In genomic region chr5:131727909-131728308, GRCm38 (mm10) we compare ENCODE assay signal across 27 mouse cellular contexts.
DNase-seq lines count a peak whose midpoint lies in the region; ATAC-seq lines count a peak whose summit lies in the region.
"Had no signal": no experiment of that assay in that cellular context is flagged by ENCODE, and none has a peak within 500 bp of the region (broad histone marks: within the 10 kb centered on the region; RNA-seq: fewer than 3 reads in every experiment).

No protein-coding gene starts in this region.

- no peaks in the 10 kb centered on the region for H3K36me3 ChIP-seq in heart, embryonic 12.5 days
- no peaks in the 10 kb centered on the region for H3K36me3 ChIP-seq in hindbrain, embryonic 14.5 days (replicated peaks; ENCODE audit: control insufficient read depth, insufficient read depth)
- no peaks in the 10 kb centered on the region for H3K36me3 ChIP-seq in hindbrain, embryonic 11.5 days (ENCODE audit: control insufficient read depth, insufficient read depth, low read length)
- H3K36me3 ChIP-seq in intestine, embryonic 16.5 days (ENCODE audit: control insufficient read depth, insufficient read depth, low read length) = no peaks in the 10 kb centered on the region
- H3K36me3 ChIP-seq: embryonic facial prominence, embryonic 13.5 days; forebrain, embryonic 10.5 days; forebrain, embryonic 15.5 days; hindbrain, embryonic 12.5 days; limb, embryonic 10.5 days; limb, embryonic 15.5 days; liver, embryonic 13.5 days had no signal

- H3K9me3 ChIP-seq in heart, embryonic 12.5 days (replicated peaks) = no peaks in the 10 kb centered on the region
- no peaks in the 10 kb centered on the region for H3K9me3 ChIP-seq in hindbrain, embryonic 14.5 days (ENCODE audit: control insufficient read depth, low read length)
- no peaks in the 10 kb centered on the region for H3K9me3 ChIP-seq in hindbrain, embryonic 11.5 days (ENCODE audit: control insufficient read depth, low read length)
- no peaks in the 10 kb centered on the region for H3K9me3 ChIP-seq in intestine, embryonic 16.5 days (ENCODE audit: control insufficient read depth, low read length)
- H3K9me3 ChIP-seq: embryonic facial prominence, embryonic 13.5 days; forebrain, embryonic 10.5 days; forebrain, embryonic 15.5 days; hindbrain, embryonic 12.5 days; limb, embryonic 10.5 days; limb, embryonic 15.5 days; liver, embryonic 13.5 days had no signal

- WGBS in heart, embryonic 12.5 days = 67% methylated on average over 4 of the region's 4 CpGs
- WGBS in hindbrain, embryonic 14.5 days = 92% methylated on average over 4 of the region's 4 CpGs
- 91% methylated on average over 4 of the region's 4 CpGs for WGBS in hindbrain, embryonic 11.5 days
- 65% methylated on average over 4 of the region's 4 CpGs for WGBS in intestine, embryonic 16.5 days

- no peaks in the 10 kb centered on the region for H3K27me3 ChIP-seq in heart, embryonic 12.5 days (replicated peaks)
- no peaks in the 10 kb centered on the region for H3K27me3 ChIP-seq in hindbrain, embryonic 14.5 days (ENCODE audit: control insufficient read depth, insufficient read depth, low read length)
- H3K27me3 ChIP-seq in hindbrain, embryonic 11.5 days (ENCODE audit: control insufficient read depth, insufficient read depth, low read length) = no peaks in the 10 kb centered on the region
- no peaks in the 10 kb centered on the region for H3K27me3 ChIP-seq in intestine, embryonic 16.5 days (replicated peaks; ENCODE audit: control insufficient read depth, insufficient read depth, low read length)
- H3K27me3 ChIP-seq: embryonic facial prominence, embryonic 13.5 days; forebrain, embryonic 15.5 days; hindbrain, embryonic 12.5 days; liver, embryonic 13.5 days; Patski had no signal

- DNase-seq in adrenal gland, postnatal 36 days = peak; percentile 20 to 33
- no peak for DNase-seq in adrenal gland, postnatal 14 days
- peak; percentile 20 to 34 for DNase-seq in heart, adult 9 months (ENCODE audit: low spot score in 2 of 2)
- DNase-seq in hindbrain, embryonic 14.5 days (ENCODE audit: low spot score) = no peak
- DNase-seq in hindbrain, embryonic 11.5 days (ENCODE audit: low spot score) = no peak
- no peak for DNase-seq in cerebellum, adult 9-10 months
- DNase-seq: cerebellum, adult 11 months; cerebellum, adult 9-11 months; kidney, adult 9 months; kidney, postnatal 10 days; layer of hippocampus, postnatal 36 days; liver, embryonic 13.5 days; lung, adult 18-20 months; lung, postnatal 4 days; thymus, postnatal 4 days had no signal

- H3K4me1 ChIP-seq in heart, embryonic 12.5 days (replicated peaks) = peaks cover 25% of the 10 kb centered on the region
- H3K4me1 ChIP-seq in hindbrain, embryonic 14.5 days (replicated peaks; ENCODE audit: control insufficient read depth, insufficient read depth, low read length) = peaks cover 3% of the 10 kb centered on the region; the same call in 1 of the 2 replicates
- H3K4me1 ChIP-seq in hindbrain, embryonic 11.5 days (replicated peaks; ENCODE audit: control insufficient read depth, insufficient read depth, low read length) = no peaks in the 10 kb centered on the region
- peaks cover 12% of the 10 kb centered on the region; the same call in 1 of the 2 replicates for H3K4me1 ChIP-seq in intestine, embryonic 16.5 days (ENCODE audit: control insufficient read depth, insufficient read depth, low read length)

- H3K4me3 ChIP-seq in heart, embryonic 12.5 days = no peak overlapping the region
- H3K4me3 ChIP-seq in hindbrain, embryonic 14.5 days (replicated peaks; ENCODE audit: low read length) = no peak overlapping the region
- no peak overlapping the region for H3K4me3 ChIP-seq in hindbrain, embryonic 11.5 days (ENCODE audit: low read depth, low read length)
- no peak overlapping the region for H3K4me3 ChIP-seq in intestine, embryonic 16.5 days (ENCODE audit: low read length)
- H3K4me3 ChIP-seq: embryonic facial prominence, embryonic 13.5 days; forebrain, embryonic 10.5 days; forebrain, embryonic 15.5 days; hindbrain, embryonic 12.5 days; limb, embryonic 10.5 days; limb, embryonic 15.5 days; liver, embryonic 13.5 days; megakaryocyte, embryonic 14.5 days had no signal

- H3K4me2 ChIP-seq in heart, embryonic 12.5 days = no peak overlapping the region
- H3K4me2 ChIP-seq in hindbrain, embryonic 14.5 days (replicated peaks) = no peak overlapping the region
- no peak overlapping the region for H3K4me2 ChIP-seq in hindbrain, embryonic 11.5 days (replicated peaks; ENCODE audit: low read depth, low read length)
- no peak overlapping the region for H3K4me2 ChIP-seq in intestine, embryonic 16.5 days (ENCODE audit: low read depth, low read length)
- H3K4me2 ChIP-seq: embryonic facial prominence, embryonic 13.5 days; forebrain, embryonic 15.5 days; hindbrain, embryonic 12.5 days; limb, embryonic 15.5 days; liver, embryonic 13.5 days had no signal

- no peak overlapping the region for H3K9ac ChIP-seq in heart, embryonic 12.5 days
- no peak overlapping the region for H3K9ac ChIP-seq in hindbrain, embryonic 14.5 days
- no peak overlapping the region for H3K9ac ChIP-seq in hindbrain, embryonic 11.5 days (ENCODE audit: low read depth, low read length)
- no peak overlapping the region for H3K9ac ChIP-seq in intestine, embryonic 16.5 days (ENCODE audit: low read depth, low read length)
- H3K9ac ChIP-seq: embryonic facial prominence, embryonic 13.5 days; forebrain, embryonic 15.5 days; hindbrain, embryonic 12.5 days; limb, embryonic 15.5 days; liver, embryonic 13.5 days had no signal

- ATAC-seq in heart, embryonic 12.5 days (ENCODE audit: insufficient number of reproducible peaks, low FRiP score) = no peak
- no peak for ATAC-seq in hindbrain, embryonic 14.5 days (ENCODE audit: low FRiP score)
- ATAC-seq in hindbrain, embryonic 11.5 days (ENCODE audit: low FRiP score) = no peak
- ATAC-seq in intestine, embryonic 16.5 days = 0 out of 2 replicates have a peak, but pooled peaks have one; percentile 34
- ATAC-seq: forebrain, embryonic 15.5 days; inflammation-experienced regulatory T-cells, adult 6 months; lung, postnatal 0 days; Patski had no signal

- no peak overlapping the region; the same call in 1 of the 2 replicates for H3K27ac ChIP-seq in heart, embryonic 12.5 days (ENCODE audit: poor library complexity, severe bottlenecking)
- H3K27ac ChIP-seq in hindbrain, embryonic 14.5 days = 0 out of 2 replicates have a peak overlapping the region, but pooled peaks have one; percentile 11
- H3K27ac ChIP-seq in hindbrain, embryonic 11.5 days (ENCODE audit: low read depth, low read length) = no peak overlapping the region
- no peak overlapping the region for H3K27ac ChIP-seq in intestine, embryonic 16.5 days (ENCODE audit: low read length)
- H3K27ac ChIP-seq: embryonic facial prominence, embryonic 13.5 days; forebrain, embryonic 10.5 days; forebrain, embryonic 15.5 days; hindbrain, embryonic 12.5 days; limb, embryonic 10.5 days; limb, embryonic 15.5 days; liver, embryonic 13.5 days had no signal

Comparison
In these comparisons a context has a peak if more than half of its experiments do, and no peak if none do; other contexts are left out.
1. DNase-seq: peak in adrenal gland, postnatal 36 days (2 of 2) and heart, adult 9 months (2 of 2); none in adrenal gland, postnatal 14 days (single experiment), hindbrain, embryonic 14.5 days (single experiment), hindbrain, embryonic 11.5 days (single experiment) and cerebellum, adult 9-10 months (single experiment).